Mouse (Mus musculus): ENCODE results near the gene Slc25a48.

- TF ChIP-seq CTCF (IDR thresholded peaks at IDR 0.05; ENCODE audit: borderline replicate concordance, control insufficient read depth, extremely low read depth, insufficient read depth, low read length, poor library complexity) (no peak), POLR2A (IDR thresholded peaks at IDR 0.05; ENCODE audit: control insufficient read depth, extremely low read depth, insufficient read depth, low read length, poor library complexity) (no peak)
Observed at GRCm38 (mm10) chr13:56425931-56426330, 12.2 kb upstream of the Slc25a48 start.
